Mouse (Mus musculus) MEL (cell line): Measurements from ENCODE around the gene Akap13.

Experiments
- CTCF ChIP-seq, 3 experiments: IDR thresholded peaks in 2 of 3; conservative IDR thresholded peaks in 1 of 3; 2 replicates each; pipeline ENCODE4 v1.5.1; 2011 to 2012; ENCODE audit warnings: low read length in 3 of 3, low read depth in 2 of 3, mild to moderate bottlenecking in 2 of 3, improper control_type of control experiment in 1 of 3, inconsistent platforms in 1 of 3, mixed read lengths in 1 of 3, moderate library complexity in 1 of 3; ENCODE audit not compliant: control insufficient read depth in 1 of 3, insufficient read depth in 1 of 3, poor library complexity in 1 of 3, severe bottlenecking in 1 of 3
- E2F4 ChIP-seq: IDR thresholded peaks from 2 replicates; pipeline ENCODE4 v1.6.1; 2011; ENCODE audit warnings: low read depth, low read length, improper control_type of control experiment, borderline replicate concordance
- EP300 ChIP-seq, 2 experiments: IDR thresholded peaks; 2 replicates each; pipeline ENCODE4 v1.6.1; 2011; ENCODE audit warnings: improper control_type of control experiment in 2 of 2, low read length in 2 of 2, low read depth in 1 of 2, mild to moderate bottlenecking in 1 of 2
- SMC3 ChIP-seq: IDR thresholded peaks from 2 replicates; pipeline ENCODE4 v1.6.1; 2011; ENCODE audit warnings: low read depth, low read length, improper control_type of control experiment
- USF1 ChIP-seq: IDR thresholded peaks from 2 replicates; pipeline ENCODE4 v1.6.1; 2014; ENCODE audit warnings: low read depth, mild to moderate bottlenecking, inconsistent platforms, low read length, improper control_type of control experiment, moderate library complexity

DNA sequence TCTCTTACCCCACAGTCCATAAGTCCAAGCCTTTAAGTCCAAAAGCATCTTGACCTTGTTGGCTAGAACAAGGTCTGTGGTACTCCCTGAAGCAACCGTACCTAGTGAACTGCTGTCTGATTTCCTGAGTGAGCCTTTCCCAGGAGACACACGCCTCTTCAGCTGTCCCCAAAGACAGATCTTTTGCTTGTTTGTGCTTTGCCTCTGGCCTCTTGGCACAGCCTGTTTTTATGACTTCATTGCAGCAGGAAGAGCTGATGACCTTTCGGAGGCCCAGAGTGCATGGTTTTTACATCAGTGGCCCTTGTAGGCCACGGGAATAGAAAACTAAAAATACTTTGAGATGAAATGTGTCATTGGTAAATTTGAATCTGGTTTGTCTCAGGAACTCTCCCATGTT is 260.6 kb downstream of the Akap13 start:
- no peak for TF ChIP-seq CTCF (IDR thresholded peaks at IDR 0.05 in 2 of 3, conservative IDR thresholded peaks at IDR 0.05 in 1 of 3; ENCODE audit: control insufficient read depth in 1 of 3, insufficient read depth in 1 of 3, low read depth in 2 of 3, low read length in 3 of 3, poor library complexity in 1 of 3, severe bottlenecking in 1 of 3)
- no peak for TF ChIP-seq USF1
- no peak for TF ChIP-seq SMC3
- no peak for TF ChIP-seq EP300 (IDR thresholded peaks at IDR 0.05; ENCODE audit: low read depth in 1 of 2, low read length in 2 of 2)
- TF ChIP-seq E2F4 = no peak
